Mouse (Mus musculus) brown adipose tissue, adult 24 weeks (tissue): Measurements from ENCODE around the gene Nup188. TPM values are rescaled to one million over a fixed set of nuclear protein-coding genes. Genes with fewer than 3 reads are reported as not detected.
A peak's percentile ranks its signal among the peaks of the same experiment; 100 is the strongest.

ENCODE experiments used
- H3K27ac ChIP-seq: fragments of 200-500 bp; replicated peaks from 2 replicates; pipeline ENCODE4 v1.5.1; 2012; ENCODE audit warnings: low read depth, mild to moderate bottlenecking, low read length
- H3K4me1 ChIP-seq: fragments of 200-500 bp; 2 replicates; pipeline ENCODE4 v1.6.1; 2012; ENCODE audit warnings: low read length, mixed read lengths; ENCODE audit not compliant: control insufficient read depth, insufficient read depth, insufficient read length
- H3K4me3 ChIP-seq: fragments of 200-500 bp; 2 replicates; pipeline ENCODE4 v1.5.1; 2012; ENCODE audit warnings: low read depth, mild to moderate bottlenecking, low read length, moderate library complexity; ENCODE audit not compliant: insufficient read depth
- polyA plus RNA-seq: library from polyadenylated mRNA; stranded (reverse); fragments of >200 nt; gene quantifications from 2 replicates; pipeline ENCODE4 v1.2.4, GENCODE M21; 2012; ENCODE audit not compliant: missing spikeins, insufficient read depth, insufficient read length

Nup188 gene
- polyA plus RNA-seq = 10.9 and 19.5 TPM in 2 replicates

DNA sequence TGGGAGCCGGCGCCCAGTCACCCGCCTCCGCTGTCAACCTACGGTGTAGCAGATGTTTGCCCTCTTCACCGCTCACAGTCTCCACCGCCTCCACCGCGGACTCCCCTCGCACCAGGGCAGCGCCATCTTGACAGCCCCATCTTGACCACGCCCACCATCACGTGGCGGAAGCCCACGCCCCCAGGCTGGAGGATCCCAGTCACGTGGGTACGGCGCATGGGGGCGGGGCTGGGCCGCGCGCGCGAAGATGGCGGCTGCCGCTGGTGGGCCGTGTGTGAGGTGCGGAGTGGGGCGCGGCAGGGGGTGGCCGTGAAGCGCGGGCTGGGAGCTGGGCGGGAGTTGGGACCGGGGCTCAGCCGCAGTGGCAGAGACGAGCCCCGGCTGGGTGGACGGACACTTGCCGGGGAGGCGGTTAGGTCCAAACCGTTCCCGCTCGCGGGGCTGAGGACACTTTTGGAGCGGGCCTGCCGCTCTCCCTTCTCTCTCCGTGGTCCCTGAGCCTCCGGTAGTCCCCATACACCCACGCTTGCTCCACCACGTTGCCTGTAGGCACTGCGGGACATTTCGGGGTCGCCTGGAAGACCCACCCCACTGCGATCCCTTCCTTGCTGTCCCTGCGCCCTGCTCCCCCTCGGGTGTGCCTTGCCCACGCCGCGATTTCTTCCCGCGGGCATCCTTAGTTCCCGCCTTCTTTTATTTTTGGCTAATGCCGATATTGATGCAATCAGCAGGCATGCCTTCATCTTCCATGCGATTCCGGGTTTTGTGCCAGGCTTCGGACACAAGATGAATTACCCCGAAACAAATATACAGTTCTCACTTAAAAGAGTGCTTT is at the start of gene Nup188, which contains the start of gene Dolk:
Gene Nup188 (plus strand): TSS at position 206 of the 835 bp plus-strand sequence.
Gene Dolk (minus strand): TSS at position 143 of the 835 bp plus-strand sequence.
- Histone ChIP-seq H3K4me3 (peak within 1 kb of the TSS; percentile 79), H3K27ac (peak within 1 kb of the TSS; percentile 66), H3K4me1 (peaks cover 27% of the 10 kb centered on the region)

GRCm38 (mm10) chr2:30236426-30237198 is 49.6 kb upstream of the Nup188 start:
- Histone ChIP-seq H3K27ac (peak overlapping the region; percentile 88), H3K4me3 (peak overlapping the region; percentile 77), H3K4me1 (peaks cover 13% of the 10 kb centered on the region)

DNA sequence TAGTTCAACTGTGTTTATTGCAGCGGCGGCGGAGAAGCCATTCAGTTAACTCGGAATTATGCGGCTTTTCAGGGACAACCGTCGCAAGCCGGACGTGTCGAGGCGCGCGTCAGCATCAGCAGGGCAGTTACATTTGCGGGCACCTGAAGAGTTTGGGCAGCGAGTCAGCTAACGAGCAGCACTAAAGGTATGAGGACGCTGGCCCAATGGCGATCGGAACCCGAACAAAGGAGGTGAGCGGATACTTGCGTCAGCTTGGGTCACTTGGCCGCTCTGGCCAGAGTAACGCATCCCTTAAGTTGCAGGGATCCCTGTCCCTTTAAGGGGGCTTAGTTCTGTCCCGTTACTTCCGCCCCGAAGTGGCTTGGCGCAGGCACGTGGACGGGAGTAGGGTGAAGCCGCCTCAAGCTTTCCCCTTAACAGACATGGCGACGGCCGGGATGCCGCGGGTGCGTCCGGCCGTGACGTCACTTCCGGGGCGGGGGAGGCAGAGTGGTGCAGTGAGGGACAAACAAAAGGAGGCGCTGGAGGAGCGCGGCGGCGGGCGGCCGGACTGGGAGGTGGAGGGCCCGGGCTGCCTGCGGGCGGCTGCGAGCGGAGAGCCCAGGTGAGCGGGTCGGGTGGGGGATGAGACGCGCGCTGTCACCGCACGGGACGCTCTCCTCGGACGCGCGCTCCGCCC is 48.9 kb upstream of the Nup188 start, which contains the start of gene Lrrc8a:
Gene Lrrc8a (plus strand): TSS at position 517 of the 682 bp plus-strand sequence.
- peak within 1 kb of the TSS; percentile 98 for H3K27ac ChIP-seq
- H3K4me1 ChIP-seq = peaks cover 16% of the 10 kb centered on the region
- H3K4me3 ChIP-seq = peak within 1 kb of the TSS; percentile 87

GRCm38 (mm10) chr2:30237881-30238280 is 48.3 kb upstream of the Nup188 start:
- Histone ChIP-seq H3K4me3 (peak overlapping the region; percentile 87), H3K27ac (peak overlapping the region; percentile 98)

GRCm38 (mm10) chr2:30238906-30239465 is 47.2 kb upstream of the Nup188 start:
- H3K4me1 ChIP-seq = peaks cover 23% of the 10 kb centered on the region

More at GRCm38 (mm10) chr2:30237881-30238280, 48.3 kb upstream of the Nup188 start:
- peaks cover 17% of the 10 kb centered on the region for H3K4me1 ChIP-seq

DNA sequence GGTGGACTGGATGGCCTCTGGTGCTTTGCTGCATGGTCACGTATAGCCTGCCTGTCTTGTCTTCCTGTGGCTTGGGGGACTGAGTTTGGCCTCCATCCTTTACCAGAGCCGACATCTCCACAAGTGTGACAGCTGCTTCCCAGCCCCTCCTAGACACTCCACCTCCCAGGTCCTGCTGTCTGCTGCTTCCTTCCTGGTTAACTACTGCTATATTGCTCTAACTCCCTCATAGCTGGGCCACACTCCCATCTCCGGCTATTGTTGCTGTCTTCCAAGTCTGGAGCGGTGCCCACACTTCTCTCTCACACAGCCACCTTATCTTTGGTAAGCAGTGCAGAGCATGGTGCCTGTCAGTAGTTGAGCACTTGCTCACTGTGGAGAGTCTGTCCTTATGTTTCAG is 46.4 kb upstream of the Nup188 start:
- Histone ChIP-seq H3K4me1 (peaks cover 28% of the 10 kb centered on the region), H3K4me3 (peak overlapping the region; percentile 87), H3K27ac (peak overlapping the region; percentile 98)

More at GRCm38 (mm10) chr2:30238906-30239465, 47.2 kb upstream of the Nup188 start:
- H3K4me3 ChIP-seq = peak overlapping the region; percentile 87
- peak overlapping the region; percentile 98 for H3K27ac ChIP-seq

DNA sequence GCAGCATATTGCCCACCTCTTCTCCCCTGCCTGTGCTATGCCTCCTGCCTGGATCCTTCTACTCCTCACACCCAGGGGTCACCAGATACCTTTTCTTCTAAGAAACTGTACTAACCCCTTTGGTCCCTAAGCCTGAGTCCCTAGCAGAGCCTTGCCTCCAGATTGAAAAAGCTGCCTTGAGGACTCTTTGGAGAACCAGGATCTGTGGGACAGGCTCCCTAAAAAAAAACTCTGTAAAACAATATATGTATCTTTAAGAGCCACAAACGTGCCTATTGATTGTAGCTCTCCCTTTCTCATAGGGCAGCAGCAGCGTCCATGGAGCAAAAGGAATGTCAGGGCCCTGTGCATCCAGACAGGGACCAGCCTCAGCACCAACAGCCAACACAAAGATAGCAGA is 45.9 kb upstream of the Nup188 start, which contains the start of gene Gm28035:
Gene Gm28035 (plus strand): TSS at position 301 of the 400 bp plus-strand sequence.
- Histone ChIP-seq H3K27ac (peak within 1 kb of the TSS; percentile 98), H3K4me3 (peak within 1 kb of the TSS; percentile 87), H3K4me1 (peaks cover 31% of the 10 kb centered on the region)

GRCm38 (mm10) chr2:30242509-30242908 is 43.7 kb upstream of the Nup188 start:
- peaks cover 35% of the 10 kb centered on the region for H3K4me1 ChIP-seq

DNA sequence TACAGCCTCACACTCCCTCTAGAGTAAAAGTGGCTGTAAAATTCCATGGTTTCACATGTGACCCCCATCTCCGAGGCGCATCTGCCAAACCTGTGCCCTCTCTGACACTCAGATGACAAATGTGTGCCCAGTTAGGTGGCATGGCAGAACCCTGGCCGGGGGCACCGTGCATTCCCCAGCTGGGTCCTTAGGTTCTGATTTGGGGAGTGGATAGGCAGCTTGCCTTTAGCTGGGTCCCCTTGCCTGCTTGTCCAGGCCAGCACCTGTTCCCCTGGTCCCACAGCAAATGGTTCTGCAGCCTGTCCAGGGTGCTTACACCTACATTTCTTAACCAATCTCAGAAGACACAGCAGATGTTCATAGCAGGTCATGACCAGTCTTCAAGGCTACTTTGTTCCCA is 42.8 kb upstream of the Nup188 start:
- H3K4me1 ChIP-seq = peaks cover 38% of the 10 kb centered on the region
- H3K4me3 ChIP-seq = no peak overlapping the region
- peak overlapping the region; percentile 88 for H3K27ac ChIP-seq

More at GRCm38 (mm10) chr2:30242509-30242908, 43.7 kb upstream of the Nup188 start:
- Histone ChIP-seq H3K27ac (peak overlapping the region; percentile 93), H3K4me3 (no peak overlapping the region)

DNA sequence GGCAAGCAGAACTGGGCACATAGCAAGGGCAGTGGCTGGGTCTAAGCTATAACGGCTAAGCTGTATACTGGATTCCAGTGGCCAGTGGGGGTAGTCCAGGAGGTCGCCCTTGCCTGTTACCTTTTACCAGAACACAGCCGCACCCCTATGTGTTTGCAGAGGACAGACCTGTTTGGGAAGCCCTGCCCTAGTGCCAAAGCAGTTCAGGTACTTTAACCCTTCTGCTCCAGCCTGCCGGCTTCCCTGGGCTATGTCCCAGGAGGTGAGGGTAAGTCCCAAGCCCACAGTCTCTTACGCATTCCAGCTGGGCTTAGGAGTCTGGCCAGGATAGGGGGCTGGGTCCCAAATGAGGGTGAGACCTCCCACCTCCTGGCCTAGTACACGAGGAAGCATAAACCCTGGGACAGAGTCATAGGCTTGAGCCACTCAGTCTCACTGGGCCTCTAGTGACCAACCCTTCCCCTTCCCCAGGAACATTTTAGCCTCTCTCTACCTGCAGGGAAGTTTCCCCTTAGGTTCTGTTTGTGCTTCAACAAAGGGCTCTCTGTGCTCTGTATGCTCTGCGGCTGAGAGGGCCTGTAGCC is 41.5 kb upstream of the Nup188 start:
- Histone ChIP-seq H3K27ac (peak overlapping the region; percentile 9), H3K4me3 (no peak overlapping the region)

GRCm38 (mm10) chr2:30247036-30247435 is 39.2 kb upstream of the Nup188 start:
- H3K4me1 ChIP-seq = peaks cover 37% of the 10 kb centered on the region
- H3K4me3 ChIP-seq = no peak overlapping the region
- H3K27ac ChIP-seq = no peak overlapping the region

More for the DNA sequence above, 41.5 kb upstream of the Nup188 start:
- peaks cover 33% of the 10 kb centered on the region for H3K4me1 ChIP-seq

DNA sequence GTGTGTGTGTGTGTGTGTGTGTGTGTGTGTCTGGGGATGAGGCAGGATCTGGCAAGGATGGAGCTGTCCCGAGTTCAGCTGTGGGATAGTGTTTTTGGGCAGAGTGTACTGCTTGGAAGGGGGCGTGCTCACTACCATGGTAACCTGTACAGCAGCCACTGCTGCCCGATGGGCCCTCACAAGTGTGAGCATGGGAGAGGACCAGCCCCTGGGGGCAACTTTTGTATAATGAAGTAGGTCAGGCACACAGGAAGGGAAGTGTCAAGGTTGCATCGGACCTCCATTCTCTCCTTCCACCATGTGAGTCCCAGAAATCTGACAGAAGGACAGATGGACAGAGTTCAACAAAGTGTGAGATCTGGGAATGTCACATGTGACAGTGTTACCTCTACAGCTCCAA is 38.5 kb upstream of the Nup188 start:
- H3K4me1 ChIP-seq = peaks cover 40% of the 10 kb centered on the region
- no peak overlapping the region for H3K27ac ChIP-seq

GRCm38 (mm10) chr2:30249182-30249581 is 37.0 kb upstream of the Nup188 start:
- Histone ChIP-seq H3K27ac (no peak overlapping the region), H3K4me3 (no peak overlapping the region), H3K4me1 (peaks cover 34% of the 10 kb centered on the region)

More for the DNA sequence above, 38.5 kb upstream of the Nup188 start:
- no peak overlapping the region for H3K4me3 ChIP-seq
